Mouse (Mus musculus): ENCODE data around the gene Cldn2. TPM values are rescaled to one million over a fixed set of nuclear protein-coding genes. Genes with fewer than 3 reads are reported as not detected.

The Cldn2 gene
- polyA plus RNA-seq, 1 experiment from 2014 or later = 0.20 TPM

- DNase-seq (no peak), ATAC-seq (ENCODE audit: low FRiP score, low TSS enrichment) (no peak)
- H3K4me1 ChIP-seq (ENCODE audit: control insufficient read depth, insufficient read depth, low read length) = no peaks in the 10 kb centered on the region
- H3K4me2 ChIP-seq (ENCODE audit: low read length) = no peak overlapping the region
- no peak overlapping the region for H3K27ac ChIP-seq (replicated peaks; ENCODE audit: low read depth, low read length)
- no peaks in the 10 kb centered on the region for H3K36me3 ChIP-seq (ENCODE audit: control insufficient read depth, insufficient read depth, low read length)
- H3K4me3 ChIP-seq (replicated peaks; ENCODE audit: low read depth, low read length) = no peak overlapping the region
- 76% methylated on average over 9 of the region's 9 CpGs for WGBS
- no peaks in the 10 kb centered on the region for H3K27me3 ChIP-seq (ENCODE audit: control insufficient read depth, insufficient read depth, low read length)
- no peaks in the 10 kb centered on the region for H3K9me3 ChIP-seq (ENCODE audit: control insufficient read depth, low read length)
- no peak overlapping the region for H3K9ac ChIP-seq (replicated peaks; ENCODE audit: low read length)
Measured at GRCm38 (mm10) chrX:139813299-139814002, 12.8 kb downstream of the Cldn2 start.

GRCm38 (mm10) chrX:139814018-139814635 is 13.5 kb downstream of the Cldn2 start:
- H3K27ac ChIP-seq (replicated peaks; ENCODE audit: low read depth, low read length) = no peak overlapping the region
- no peak overlapping the region for H3K9ac ChIP-seq (replicated peaks; ENCODE audit: low read length)
- no peaks in the 10 kb centered on the region for H3K36me3 ChIP-seq (ENCODE audit: control insufficient read depth, insufficient read depth, low read length)
- no peak for DNase-seq
- no peak overlapping the region for H3K4me3 ChIP-seq (replicated peaks; ENCODE audit: low read depth, low read length)
- H3K4me2 ChIP-seq (ENCODE audit: low read length) = no peak overlapping the region
- 89% methylated on average over 8 of the region's 8 CpGs for WGBS
- H3K9me3 ChIP-seq (ENCODE audit: control insufficient read depth, low read length) = no peaks in the 10 kb centered on the region
- H3K27me3 ChIP-seq (ENCODE audit: control insufficient read depth, insufficient read depth, low read length) = no peaks in the 10 kb centered on the region
- H3K4me1 ChIP-seq (ENCODE audit: control insufficient read depth, insufficient read depth, low read length) = no peaks in the 10 kb centered on the region
- ATAC-seq (ENCODE audit: low FRiP score, low TSS enrichment) = no peak

- ATAC-seq (ENCODE audit: low FRiP score, low TSS enrichment) = no peak
- WGBS = 84% methylated on average over 5 of the region's 5 CpGs
Measured at GRCm38 (mm10) chrX:139815201-139815600, 14.6 kb downstream of the Cldn2 start.

GRCm38 (mm10) chrX:139825402-139825801 is 24.8 kb downstream of the Cldn2 start:
- Histone ChIP-seq H3K36me3 (ENCODE audit: control insufficient read depth, insufficient read depth, low read length) (0 out of 2 replicates have a peak, but pooled peaks cover 3% of the 10 kb centered on the region), H3K27ac (replicated peaks; ENCODE audit: low read depth, low read length) (no peak overlapping the region), H3K4me1 (ENCODE audit: control insufficient read depth, insufficient read depth, low read length) (no peaks in the 10 kb centered on the region), H3K4me2 (ENCODE audit: low read length) (no peak overlapping the region), H3K4me3 (replicated peaks; ENCODE audit: low read depth, low read length) (no peak overlapping the region), H3K27me3 (ENCODE audit: control insufficient read depth, insufficient read depth, low read length) (no peaks in the 10 kb centered on the region), H3K9ac (replicated peaks; ENCODE audit: low read length) (no peak overlapping the region), H3K9me3 (ENCODE audit: control insufficient read depth, low read length) (no peaks in the 10 kb centered on the region)
- WGBS = 85% methylated on average over 1 of the region's 1 CpGs
- ATAC-seq (ENCODE audit: low FRiP score, low TSS enrichment) = no peak
- DNase-seq = no peak

More at GRCm38 (mm10) chrX:139815201-139815600, 14.6 kb downstream of the Cldn2 start:
- Histone ChIP-seq H3K9ac (replicated peaks; ENCODE audit: low read length) (no peak overlapping the region), H3K27ac (replicated peaks; ENCODE audit: low read depth, low read length) (no peak overlapping the region), H3K36me3 (ENCODE audit: control insufficient read depth, insufficient read depth, low read length) (no peaks in the 10 kb centered on the region), H3K4me2 (ENCODE audit: low read length) (no peak overlapping the region), H3K4me3 (replicated peaks; ENCODE audit: low read depth, low read length) (no peak overlapping the region), H3K27me3 (ENCODE audit: control insufficient read depth, insufficient read depth, low read length) (no peaks in the 10 kb centered on the region), H3K4me1 (ENCODE audit: control insufficient read depth, insufficient read depth, low read length) (no peaks in the 10 kb centered on the region), H3K9me3 (ENCODE audit: control insufficient read depth, low read length) (no peaks in the 10 kb centered on the region)
- no peak for DNase-seq

- DNase-seq = no peak
- no peaks in the 10 kb centered on the region for H3K27me3 ChIP-seq (ENCODE audit: control insufficient read depth, insufficient read depth, low read length)
Measured at GRCm38 (mm10) chrX:139826926-139827325, 26.3 kb downstream of the Cldn2 start.

GRCm38 (mm10) chrX:139828363-139829092 is 27.9 kb downstream of the Cldn2 start:
- Histone ChIP-seq H3K9me3 (ENCODE audit: control insufficient read depth, low read length) (no peaks in the 10 kb centered on the region), H3K9ac (replicated peaks; ENCODE audit: low read length) (no peak overlapping the region), H3K4me3 (replicated peaks; ENCODE audit: low read depth, low read length) (no peak overlapping the region), H3K27ac (replicated peaks; ENCODE audit: low read depth, low read length) (no peak overlapping the region), H3K27me3 (ENCODE audit: control insufficient read depth, insufficient read depth, low read length) (no peaks in the 10 kb centered on the region), H3K4me1 (ENCODE audit: control insufficient read depth, insufficient read depth, low read length) (no peaks in the 10 kb centered on the region), H3K4me2 (ENCODE audit: low read length) (no peak overlapping the region), H3K36me3 (ENCODE audit: control insufficient read depth, insufficient read depth, low read length) (0 out of 2 replicates have a peak, but pooled peaks cover 3% of the 10 kb centered on the region)
- no peak for ATAC-seq (ENCODE audit: low FRiP score, low TSS enrichment)
- 94% methylated on average over 6 of the region's 6 CpGs for WGBS
- DNase-seq = no peak

More at GRCm38 (mm10) chrX:139826926-139827325, 26.3 kb downstream of the Cldn2 start:
- Histone ChIP-seq H3K4me1 (ENCODE audit: control insufficient read depth, insufficient read depth, low read length) (no peaks in the 10 kb centered on the region), H3K9ac (replicated peaks; ENCODE audit: low read length) (no peak overlapping the region), H3K9me3 (ENCODE audit: control insufficient read depth, low read length) (no peaks in the 10 kb centered on the region), H3K36me3 (ENCODE audit: control insufficient read depth, insufficient read depth, low read length) (0 out of 2 replicates have a peak, but pooled peaks cover 3% of the 10 kb centered on the region), H3K27ac (replicated peaks; ENCODE audit: low read depth, low read length) (no peak overlapping the region), H3K4me2 (ENCODE audit: low read length) (no peak overlapping the region), H3K4me3 (replicated peaks; ENCODE audit: low read depth, low read length) (no peak overlapping the region)
- WGBS = 87% methylated on average over 4 of the region's 4 CpGs
- ATAC-seq (ENCODE audit: low FRiP score, low TSS enrichment) = no peak

- H3K27me3 ChIP-seq (ENCODE audit: control insufficient read depth, insufficient read depth, low read length) = no peaks in the 10 kb centered on the region
- DNase-seq (peak; percentile 75), ATAC-seq (ENCODE audit: low FRiP score, low TSS enrichment) (no peak)
- no peak overlapping the region for H3K4me2 ChIP-seq (ENCODE audit: low read length)
- 17% methylated on average over 5 of the region's 5 CpGs for WGBS
- H3K4me3 ChIP-seq (replicated peaks; ENCODE audit: low read depth, low read length) = no peak overlapping the region
- no peak overlapping the region for H3K27ac ChIP-seq (replicated peaks; ENCODE audit: low read depth, low read length)
- no peaks in the 10 kb centered on the region for H3K4me1 ChIP-seq (ENCODE audit: control insufficient read depth, insufficient read depth, low read length)
- H3K36me3 ChIP-seq (ENCODE audit: control insufficient read depth, insufficient read depth, low read length) = no peaks in the 10 kb centered on the region
- H3K9me3 ChIP-seq (ENCODE audit: control insufficient read depth, low read length) = no peaks in the 10 kb centered on the region
- H3K9ac ChIP-seq (replicated peaks; ENCODE audit: low read length) = no peak overlapping the region
Measured at GRCm38 (mm10) chrX:139832464-139832863, 31.8 kb downstream of the Cldn2 start.

- Histone ChIP-seq H3K36me3 (ENCODE audit: control insufficient read depth, insufficient read depth, low read length) (no peaks in the 10 kb centered on the region), H3K27ac (replicated peaks; ENCODE audit: low read depth, low read length) (no peak overlapping the region), H3K9ac (replicated peaks; ENCODE audit: low read length) (no peak overlapping the region), H3K27me3 (ENCODE audit: control insufficient read depth, insufficient read depth, low read length) (no peaks in the 10 kb centered on the region), H3K4me2 (ENCODE audit: low read length) (no peak overlapping the region), H3K9me3 (ENCODE audit: control insufficient read depth, low read length) (no peaks in the 10 kb centered on the region), H3K4me3 (replicated peaks; ENCODE audit: low read depth, low read length) (no peak overlapping the region), H3K4me1 (ENCODE audit: control insufficient read depth, insufficient read depth, low read length) (no peaks in the 10 kb centered on the region)
- WGBS = 50% methylated on average over 3 of the region's 3 CpGs
- DNase-seq = peak; percentile 35
- no peak for ATAC-seq (ENCODE audit: low FRiP score, low TSS enrichment)
Measured at GRCm38 (mm10) chrX:139839057-139839456, 38.4 kb downstream of the Cldn2 start.

All from midbrain, embryonic 14.5 days (tissue).